Mouse (Mus musculus): ENCODE data around the gene Ubr1.

Gene Ubr1

DNA sequence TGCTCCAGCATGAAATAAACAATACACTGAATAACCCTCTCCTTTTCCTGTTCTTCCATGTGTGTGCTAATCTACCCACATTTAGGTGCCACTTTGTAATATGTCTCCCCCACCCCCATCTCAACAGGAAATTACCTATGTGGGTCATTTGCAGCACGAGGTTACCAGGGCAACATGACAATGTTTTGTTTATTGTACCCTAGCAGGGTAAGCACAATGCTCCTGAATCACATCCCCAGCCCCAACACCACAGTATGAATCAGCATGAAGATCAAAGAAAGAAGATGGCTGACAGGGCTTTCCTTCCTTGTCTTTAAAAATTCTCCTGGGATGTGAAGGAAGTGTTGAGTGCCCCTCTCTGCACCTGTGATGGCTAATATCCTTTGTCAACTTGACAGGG is 117.9 kb downstream of the Ubr1 start:
- DNase-seq: no peak

DNA sequence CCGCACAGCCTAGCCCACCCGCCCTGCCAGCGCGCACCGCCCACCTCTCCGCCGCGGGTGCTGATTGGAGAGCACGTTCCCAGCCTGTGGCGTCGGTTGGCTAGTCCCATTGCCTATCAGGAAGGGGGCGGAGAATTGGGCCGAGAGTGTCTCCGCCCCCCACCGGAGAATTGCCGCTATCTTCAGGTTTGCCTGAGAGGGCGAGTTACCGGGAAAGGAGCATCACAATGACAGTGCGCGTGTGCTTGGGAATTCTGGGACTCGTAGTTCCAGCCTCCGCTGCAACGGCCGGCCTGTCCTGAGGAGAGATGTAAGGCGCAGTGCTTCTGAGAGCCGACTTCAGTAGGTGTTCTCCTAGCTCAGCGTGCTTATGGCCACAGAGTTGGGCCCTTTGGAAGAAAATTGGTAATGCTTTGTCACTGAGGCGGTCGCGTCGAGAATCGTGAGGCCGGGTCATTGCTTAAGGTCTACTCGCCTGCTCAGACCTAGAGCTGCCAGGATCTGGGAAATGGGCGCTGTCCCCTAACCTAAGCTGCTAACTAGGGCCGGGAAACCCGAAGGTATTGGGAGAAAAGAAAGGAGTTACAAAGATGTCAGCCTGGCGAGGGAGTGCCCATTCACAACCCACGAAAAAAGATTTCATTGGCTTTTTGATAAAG is 120.0 kb downstream of the Ubr1 start, which contains the start of gene Ttbk2:
Ttbk2 (minus strand) TSS at position 181 of the 659 bp plus-strand sequence.
- DNase-seq: peak; percentile 98

DNA sequence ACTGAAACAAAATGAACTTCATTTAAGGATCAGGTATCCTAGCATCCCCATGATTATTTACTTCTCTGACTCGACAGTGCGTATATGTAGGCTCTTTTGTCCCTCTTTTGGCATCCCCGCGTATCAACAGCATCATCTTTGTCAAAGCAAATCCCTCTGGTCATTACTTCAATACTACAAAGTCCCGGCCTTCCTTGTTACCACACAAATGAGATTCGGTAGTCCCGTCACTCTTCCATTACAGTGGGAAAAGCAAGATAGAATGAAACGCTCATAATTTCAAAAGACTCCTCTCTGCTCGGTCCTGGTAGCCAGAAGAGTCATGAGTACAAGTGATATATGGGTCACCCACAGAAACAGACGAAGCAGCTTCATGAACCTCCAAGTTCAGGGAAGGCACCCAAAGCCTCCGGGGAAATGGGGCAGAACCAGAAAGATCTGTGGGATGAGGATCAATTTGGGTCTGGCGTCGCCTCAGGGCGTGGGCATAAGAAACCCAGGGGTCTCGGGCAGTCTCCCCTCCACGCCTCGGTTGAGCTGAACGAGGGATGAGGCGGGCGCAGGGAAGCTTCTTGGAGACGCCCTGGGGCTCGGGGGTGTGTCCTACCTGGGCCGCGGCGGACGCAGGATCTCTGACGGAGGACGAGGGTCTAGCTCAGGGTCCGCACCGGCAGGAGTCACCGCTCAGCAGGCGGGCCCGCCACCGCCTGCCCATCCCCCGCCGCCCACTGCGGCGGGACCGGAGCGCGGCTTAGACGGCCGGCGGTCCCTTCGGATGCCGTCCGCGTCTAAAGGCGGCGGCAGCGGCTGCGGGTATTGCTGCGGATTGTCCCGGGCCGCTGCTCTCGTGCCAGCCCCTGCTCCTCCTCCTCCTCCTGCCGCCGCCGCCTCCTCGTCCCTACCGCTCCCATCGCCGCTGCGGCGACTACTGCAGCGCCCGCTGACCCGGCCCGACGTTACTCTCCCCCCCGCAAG is 120.8 kb downstream of the Ubr1 start, which contains the start of gene Cdan1:
Cdan1 (minus strand) TSS at position 680 of the 975 bp plus-strand sequence.
- DNase-seq: peak; percentile 44

DNA sequence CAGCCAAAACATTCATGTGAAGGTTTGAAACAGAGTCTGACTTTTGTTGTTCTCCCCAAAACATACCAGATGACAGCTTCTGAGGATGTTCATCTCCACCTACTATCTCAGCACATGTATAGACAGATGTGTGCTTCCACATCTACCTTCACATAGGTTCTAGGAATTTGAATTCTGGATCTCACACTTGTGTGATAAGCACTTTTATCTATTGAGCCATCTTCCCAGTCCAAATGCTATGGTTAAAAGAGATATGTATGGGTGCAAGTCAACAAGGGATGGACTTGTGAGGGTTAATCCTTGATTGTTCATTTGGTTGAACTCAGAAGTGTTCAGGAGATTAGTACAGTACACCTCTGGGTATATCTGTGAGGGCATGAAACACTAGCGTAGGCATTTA is 125.2 kb downstream of the Ubr1 start:
- DNase-seq: no peak

DNA sequence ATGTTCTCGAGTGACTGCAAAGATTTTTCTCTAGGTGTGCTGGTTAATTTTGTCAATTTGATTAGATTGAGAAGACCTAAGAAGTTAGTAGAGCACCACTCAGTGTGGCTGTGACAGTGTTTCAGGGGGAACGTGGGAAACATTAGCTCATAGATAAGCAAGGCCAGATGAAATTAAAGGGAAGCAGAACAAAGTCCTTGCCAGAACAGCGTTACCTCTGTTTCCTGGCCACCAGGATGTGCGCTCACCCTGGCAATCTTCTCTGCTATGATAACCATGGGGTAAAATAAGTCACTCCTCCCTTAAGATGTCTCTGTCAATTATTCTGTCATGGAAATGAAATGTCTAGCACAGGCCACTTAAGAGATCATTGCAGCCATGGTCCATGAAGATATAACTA is 126.5 kb downstream of the Ubr1 start:
- DNase-seq: no peak

DNA sequence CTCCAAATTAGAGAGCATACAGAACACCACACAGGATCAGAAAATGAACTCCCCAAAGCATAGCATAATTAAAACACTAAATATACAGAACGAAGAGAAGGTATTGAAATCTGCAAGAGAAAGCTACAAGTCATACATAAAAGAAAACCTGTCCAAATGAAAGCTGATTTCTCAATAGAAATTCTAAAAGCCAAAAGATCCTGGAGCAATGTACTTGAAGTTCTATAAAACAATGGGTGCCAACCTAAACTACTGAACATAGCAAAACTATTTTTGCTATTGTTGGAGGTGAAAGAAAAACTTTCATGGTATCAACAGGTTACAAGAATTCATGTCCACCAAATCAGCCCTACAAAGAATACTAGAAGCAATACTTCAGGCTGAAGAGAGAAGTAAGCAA is 129.3 kb downstream of the Ubr1 start:
- no peak for DNase-seq

DNA sequence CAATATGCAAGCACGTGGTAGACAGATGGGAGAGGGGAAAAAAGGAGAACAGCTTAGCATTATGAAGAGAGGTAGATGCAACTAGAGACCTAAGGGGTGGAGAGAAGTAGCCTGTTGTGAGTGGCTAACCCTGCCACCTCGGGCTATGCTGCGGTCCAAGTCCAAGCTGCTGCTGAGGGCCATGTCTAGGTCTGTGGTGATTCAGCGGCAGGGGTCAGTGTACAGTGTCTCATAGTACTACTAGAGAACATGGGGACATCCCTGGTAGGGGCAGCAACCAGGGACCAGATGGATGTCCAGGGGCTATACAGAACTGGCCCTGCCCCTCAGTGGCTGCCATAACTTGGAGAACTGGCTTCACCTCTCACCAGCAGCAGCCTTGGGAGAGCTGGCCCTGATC is 135.3 kb downstream of the Ubr1 start:
- no peak for DNase-seq

DNA sequence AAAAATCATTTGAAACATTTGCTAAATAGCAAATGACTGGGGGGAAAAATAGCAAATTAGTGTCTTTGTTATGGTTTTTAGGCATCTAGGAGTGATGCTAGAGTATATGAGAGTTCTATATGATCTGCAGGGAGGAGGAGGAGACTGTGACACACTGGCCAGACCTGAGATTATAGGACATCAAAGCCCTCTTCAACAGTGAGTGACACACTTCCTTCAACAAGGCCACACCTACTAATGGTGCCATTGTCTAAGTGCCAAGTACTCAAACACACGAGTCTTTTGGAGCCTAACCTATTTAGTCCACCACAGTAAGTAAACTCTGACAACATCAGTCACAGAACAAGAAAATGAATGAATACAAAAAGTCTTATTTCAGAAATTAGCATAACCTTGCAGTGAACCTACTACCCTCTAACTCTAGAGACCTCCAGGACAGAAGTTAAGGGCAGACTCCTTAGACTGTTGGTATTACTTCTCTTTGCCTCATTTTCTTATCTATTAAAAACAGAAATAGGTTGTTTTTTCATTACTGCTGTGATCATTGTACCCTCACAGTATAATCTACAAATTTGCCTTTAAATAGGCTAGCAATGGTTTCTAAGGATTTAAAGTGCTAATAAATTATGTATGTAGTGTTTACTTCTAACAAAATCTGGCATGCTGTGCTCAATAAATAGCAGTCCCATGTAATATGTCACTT is 143.4 kb downstream of the Ubr1 start:
- DNase-seq: no peak

Data from lung, postnatal 36 days (tissue).